Mouse (Mus musculus): ENCODE measurements at regions not wholly inside any gene's neighbourhood (a gene's known extent, or its start where the extent isn't known, plus 50 kb on each side); places are given as distances from the start of the nearest gene placed in this dataset.

GRCm38 (mm10) chr2:57613243-57613642 lies 375.8 kb downstream of the Gpd2 start:
- DNase-seq (ENCODE audit: low read depth) = no peak

DNA sequence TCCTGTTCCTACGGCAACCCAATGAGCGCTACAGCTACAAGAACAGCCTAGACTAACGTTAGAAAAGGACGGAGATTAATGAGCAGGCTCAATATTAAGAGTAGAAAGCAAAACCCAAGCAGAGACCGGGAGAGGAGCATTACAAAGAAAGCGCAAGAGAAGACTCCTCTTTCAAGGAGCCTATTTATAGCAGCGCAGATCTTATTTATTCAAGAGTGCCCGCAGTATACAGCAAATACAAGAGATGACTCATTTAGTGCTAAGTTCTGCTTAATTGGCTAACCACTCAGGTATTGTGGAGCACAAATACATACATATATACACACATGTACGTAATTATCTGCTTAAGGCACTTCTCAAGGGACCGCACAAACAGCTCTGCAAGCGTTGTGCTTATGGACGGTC lies 377.2 kb downstream of the Gpd2 start:
- no peak for DNase-seq (ENCODE audit: low read depth)

GRCm38 (mm10) chr2:57616525-57617225 lies 379.2 kb downstream of the Gpd2 start:
- no peak for DNase-seq (ENCODE audit: low read depth)

DNA sequence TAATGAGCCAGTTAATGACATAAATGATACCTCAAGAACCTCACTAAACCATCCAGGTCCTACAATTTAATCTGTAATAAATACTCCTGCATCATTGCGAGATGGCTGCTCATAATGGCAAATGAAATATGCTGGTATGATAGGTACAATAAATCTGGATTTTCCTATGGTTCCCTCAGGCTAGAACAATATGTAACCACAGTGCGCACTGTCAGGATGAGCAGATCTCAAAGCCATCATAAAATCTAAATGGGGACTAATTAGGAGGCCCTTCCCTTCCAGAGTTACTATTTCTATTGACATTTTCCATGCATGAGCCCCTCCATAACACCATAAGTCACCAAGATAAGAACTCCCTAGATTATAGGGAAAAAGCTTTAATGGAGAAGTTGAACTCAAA lies 379.8 kb downstream of the Gpd2 start:
- no peak for DNase-seq (ENCODE audit: low read depth)

DNA sequence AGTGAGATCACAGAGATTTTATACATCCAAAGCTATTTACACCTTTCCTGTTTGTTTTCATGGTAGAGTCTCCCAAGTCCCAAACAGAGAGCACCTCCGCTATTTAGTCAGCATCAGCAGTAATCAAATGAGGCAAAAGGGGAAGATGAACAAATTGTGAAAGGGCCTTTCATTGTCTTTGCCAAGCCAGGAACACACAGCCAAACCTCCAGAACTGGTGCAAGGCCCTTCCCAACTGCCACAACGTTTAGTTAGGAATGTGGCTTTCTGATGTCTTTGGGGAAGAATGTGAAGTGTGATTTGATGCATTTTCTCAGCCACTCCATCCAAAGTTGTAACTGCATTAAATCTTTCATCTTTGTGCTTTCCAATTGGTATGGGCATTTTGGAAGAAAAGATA lies 353.6 kb upstream of the Galnt5 start:
- DNase-seq (ENCODE audit: low read depth) = no peak

GRCm38 (mm10) chr2:57644541-57644940 lies 353.1 kb upstream of the Galnt5 start:
- DNase-seq (ENCODE audit: low read depth) = no peak

DNA sequence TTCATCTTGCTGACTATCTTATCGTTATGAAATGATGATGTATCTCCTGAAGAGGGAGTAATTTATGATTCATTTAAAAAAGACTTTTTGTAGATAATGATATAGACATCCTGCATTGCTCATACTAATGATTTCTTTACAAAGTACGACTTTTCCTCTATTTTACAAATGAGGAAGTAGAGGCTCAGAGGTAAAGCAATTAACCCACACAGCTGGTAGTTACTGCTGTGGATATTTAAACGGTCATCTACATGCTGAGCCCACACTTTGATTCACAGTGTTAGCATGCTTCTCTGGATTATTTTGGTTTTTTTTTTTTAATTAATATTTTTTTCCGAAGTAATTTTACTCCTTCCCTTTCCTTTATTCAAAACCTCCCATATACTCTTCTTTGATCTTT lies 348.7 kb upstream of the Galnt5 start:
- no peak for DNase-seq (ENCODE audit: low read depth)

GRCm38 (mm10) chr2:57657409-57657808 lies 340.3 kb upstream of the Galnt5 start:
- DNase-seq (ENCODE audit: low read depth) = no peak

DNA sequence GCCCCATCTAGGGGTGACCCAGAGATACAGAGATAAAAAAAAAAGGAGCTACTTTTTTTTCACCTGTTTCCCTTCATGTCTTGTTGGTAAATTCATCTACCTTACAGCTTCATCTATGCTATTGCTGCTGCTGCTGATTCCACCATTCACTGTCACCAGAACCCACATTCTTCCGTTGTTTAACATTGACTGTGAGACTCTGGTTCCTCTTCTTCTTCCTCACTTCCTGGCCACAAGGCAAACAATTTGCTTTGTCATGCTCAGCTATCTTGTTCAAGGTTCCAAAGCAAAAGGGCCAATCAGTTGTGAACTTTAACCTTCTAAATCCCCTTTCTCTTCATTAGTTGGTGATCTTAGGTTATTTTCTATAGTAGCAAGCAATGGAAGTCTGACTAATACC lies 335.8 kb upstream of the Galnt5 start:
- DNase-seq (ENCODE audit: low read depth) = no peak

- no peak for DNase-seq (ENCODE audit: low read depth)
These were observed 325.6 kb upstream of the Galnt5 start for GRCm38 (mm10) chr2:57672007-57672643.

- DNase-seq (ENCODE audit: low read depth) = no peak
These were observed 307.8 kb upstream of the Galnt5 start for GRCm38 (mm10) chr2:57689877-57690276.

DNA sequence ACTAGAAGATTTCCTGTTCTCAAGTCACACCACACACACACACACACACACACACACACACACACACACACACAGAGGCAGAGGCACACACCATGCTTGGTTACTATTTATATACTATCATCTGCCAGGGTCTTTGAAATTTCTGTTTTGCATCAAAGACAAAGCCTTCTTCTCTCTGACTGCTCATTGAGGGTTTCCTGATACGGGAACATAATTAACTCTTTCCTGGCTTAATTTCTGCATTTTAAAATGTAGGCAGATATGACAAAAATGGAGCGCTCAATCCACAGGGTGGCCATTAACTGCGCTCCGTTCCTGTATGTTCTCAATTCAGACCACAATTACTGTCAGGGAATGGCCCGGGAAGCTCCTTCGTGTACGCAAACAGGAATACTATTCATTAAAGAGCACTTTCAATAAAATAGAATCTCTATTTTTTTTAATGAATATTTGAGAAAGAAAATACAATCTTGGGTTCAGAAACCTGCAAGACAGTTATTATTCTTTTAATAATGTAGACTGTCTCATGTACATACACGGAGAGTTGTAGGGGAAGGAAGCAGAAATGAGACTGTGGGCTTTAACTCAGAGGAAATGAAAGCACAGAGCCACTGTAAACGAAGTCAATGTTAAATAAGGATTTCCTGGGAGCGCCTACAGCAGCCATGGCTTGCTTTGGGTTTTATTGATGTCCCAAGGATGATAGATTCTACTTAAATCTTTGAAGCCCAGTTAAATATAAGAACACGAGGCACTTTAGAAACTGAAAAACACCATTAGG lies 300.5 kb upstream of the Galnt5 start:
- no peak for DNase-seq (ENCODE audit: low read depth)

GRCm38 (mm10) chr2:57698659-57699061 lies 299.0 kb upstream of the Galnt5 start:
- peak; percentile 1 for DNase-seq (ENCODE audit: low read depth)

DNA sequence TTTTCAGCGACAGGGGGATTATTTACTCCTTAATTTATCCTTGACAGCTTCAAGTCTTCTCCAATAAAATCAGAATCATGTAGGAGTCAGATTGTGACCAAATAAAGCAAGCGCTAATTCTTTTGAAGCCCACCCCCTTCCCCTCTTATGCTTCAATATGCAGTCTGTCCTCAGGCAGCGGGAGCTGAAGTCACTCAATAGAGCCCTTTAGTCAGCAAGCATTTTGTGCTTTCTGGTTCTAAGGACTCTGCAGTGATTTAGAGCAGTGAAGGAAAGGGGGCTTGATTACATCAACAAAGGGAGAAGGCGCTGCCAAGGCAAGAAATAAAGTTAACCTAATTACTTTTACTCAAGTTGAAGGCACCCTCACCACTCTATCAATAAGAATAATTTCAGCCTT lies 298.5 kb upstream of the Galnt5 start:
- no peak for DNase-seq (ENCODE audit: low read depth)

GRCm38 (mm10) chr2:57716754-57717510 lies 280.8 kb upstream of the Galnt5 start:
- DNase-seq (ENCODE audit: low read depth) = no peak

Data from induced T-regulatory cell, adult 2 months (primary cell).